Mouse (Mus musculus) neural tube, embryonic 15.5 days (tissue): Measurements from ENCODE around the gene Nkx2-3. TPM values are rescaled to one million over a fixed set of nuclear protein-coding genes. Genes with fewer than 3 reads are reported as not detected.

Experiments
- ATAC-seq: fragments of 200-750 bp; cut with Nextera tagmentation; 2 replicates; pipeline ENCODE4 v1.8.0; 2017; ENCODE audit warnings: mild to moderate bottlenecking, moderate TSS enrichment, moderate library complexity; ENCODE audit not compliant: low FRiP score
- H3K27ac ChIP-seq: fragments of 300-500 bp; sonication (generic); replicated peaks from 2 replicates; pipeline ENCODE4 v1.5.1; 2015; ENCODE audit warnings: mild to moderate bottlenecking, inconsistent platforms
- H3K27me3 ChIP-seq: fragments of 300-500 bp; sonication (generic); replicated peaks from 2 replicates; pipeline ENCODE4 v1.6.1; 2015; ENCODE audit warnings: inconsistent platforms
- H3K36me3 ChIP-seq: fragments of 300-500 bp; sonication (generic); 2 replicates; pipeline ENCODE4 v1.6.1; 2015; ENCODE audit warnings: inconsistent platforms
- H3K4me1 ChIP-seq: fragments of 300-500 bp; sonication (generic); 2 replicates; pipeline ENCODE4 v1.6.1; 2015; ENCODE audit warnings: inconsistent platforms
- H3K4me2 ChIP-seq: fragments of 300-500 bp; sonication (generic); 2 replicates; pipeline ENCODE4 v1.6.1; 2015; ENCODE audit warnings: inconsistent platforms, mild to moderate bottlenecking, moderate library complexity
- H3K4me3 ChIP-seq: fragments of 300-500 bp; sonication (generic); replicated peaks from 2 replicates; pipeline ENCODE4 v1.5.1; 2015; ENCODE audit warnings: mild to moderate bottlenecking, inconsistent platforms
- H3K9ac ChIP-seq: fragments of 300-500 bp; sonication (generic); replicated peaks from 2 replicates; pipeline ENCODE4 v1.6.1; 2015; ENCODE audit warnings: mild to moderate bottlenecking, inconsistent platforms
- H3K9me3 ChIP-seq: fragments of 300-500 bp; sonication (generic); replicated peaks from 2 replicates; pipeline ENCODE4 v1.6.1; 2016; ENCODE audit warnings: inconsistent platforms
- WGBS: fragments of 180-500 bp; shearing (Covaris S2); methylation state at CpG from one replicate; pipeline ENCODE4 v1.1.7; 2015; ENCODE audit warnings: mixed read lengths; 5-methylcytosine and 5-hydroxymethylcytosine counted together
- polyA plus RNA-seq: library from polyadenylated mRNA; unstranded; fragments of >200 nt; fragmentation: Nextera tagmentation; extraction: Ambion mirVana; gene quantifications from 2 replicates; pipeline ENCODE4 v1.2.1, GENCODE M21; 2015

The Nkx2-3 gene
- polyA plus RNA-seq, 1 experiment from 2014 or later, result not detected

GRCm38 (mm10) chr19:43606552-43607530, 5.3 kb upstream of the Nkx2-3 start:
- Histone ChIP-seq H3K27ac (no peak overlapping the region), H3K9me3 (no peaks in the 10 kb centered on the region), H3K36me3 (no peaks in the 10 kb centered on the region), H3K4me2 (no peak overlapping the region), H3K4me1 (no peaks in the 10 kb centered on the region), H3K27me3 (peaks cover 92% of the 10 kb centered on the region), H3K9ac (no peak overlapping the region), H3K4me3 (no peak overlapping the region; the same call in 1 of the 2 replicates)
- ATAC-seq, result no peak
- WGBS, result under 1% methylated on average over 40 of the region's 40 CpGs

DNA sequence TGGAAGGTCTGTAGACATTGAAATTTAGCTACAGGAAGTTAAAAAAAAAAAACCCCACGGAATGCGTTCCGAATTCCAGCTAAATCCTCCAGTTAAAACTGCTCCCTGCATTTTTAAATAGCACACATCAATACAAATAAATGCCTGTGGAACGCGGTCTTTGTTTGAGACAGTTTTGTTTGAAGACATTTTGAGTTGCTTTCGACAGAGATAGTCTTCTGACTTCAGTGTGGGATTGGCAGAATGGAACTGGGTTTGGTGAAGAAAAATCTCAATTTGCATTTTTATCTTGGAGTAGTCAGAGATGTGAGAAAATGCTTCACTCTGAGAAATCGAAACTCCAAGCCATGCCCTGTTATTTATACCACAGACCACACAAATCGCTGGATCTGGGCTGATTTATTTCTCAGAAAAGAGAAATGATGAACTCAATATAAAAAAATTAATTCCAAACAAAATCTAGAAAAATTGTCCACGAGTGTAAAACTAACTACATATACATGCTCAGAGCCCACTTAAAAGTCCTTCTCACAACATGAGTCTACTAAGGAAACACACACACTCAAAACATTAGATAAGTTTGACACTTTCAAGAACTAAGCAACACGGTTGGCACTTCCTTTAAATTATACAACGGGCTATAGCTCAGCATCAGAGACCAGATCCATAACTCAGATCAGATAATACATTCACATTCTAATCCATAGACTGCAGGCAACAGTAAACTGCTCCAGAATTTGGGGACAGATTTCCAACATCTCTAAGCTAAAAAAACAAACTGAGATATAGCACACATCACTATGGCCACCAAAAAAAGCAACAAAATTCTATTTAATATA, 4.1 kb upstream of the Nkx2-3 start:
- H3K4me1 ChIP-seq, result 0 out of 2 replicates have a peak, but pooled peaks cover 3% of the 10 kb centered on the region
- no peak overlapping the region for H3K4me3 ChIP-seq
- no peaks in the 10 kb centered on the region for H3K9me3 ChIP-seq
- peaks cover 92% of the 10 kb centered on the region for H3K27me3 ChIP-seq
- no peaks in the 10 kb centered on the region for H3K36me3 ChIP-seq
- no peak overlapping the region for H3K4me2 ChIP-seq
- no peak for ATAC-seq
- WGBS, result under 1% methylated on average over 11 of the region's 11 CpGs
- H3K9ac ChIP-seq, result no peak overlapping the region
- no peak overlapping the region for H3K27ac ChIP-seq

- 9% methylated on average over 8 of the region's 8 CpGs for WGBS
Observed at GRCm38 (mm10) chr19:43608711-43609457, 3.2 kb upstream of the Nkx2-3 start.

DNA sequence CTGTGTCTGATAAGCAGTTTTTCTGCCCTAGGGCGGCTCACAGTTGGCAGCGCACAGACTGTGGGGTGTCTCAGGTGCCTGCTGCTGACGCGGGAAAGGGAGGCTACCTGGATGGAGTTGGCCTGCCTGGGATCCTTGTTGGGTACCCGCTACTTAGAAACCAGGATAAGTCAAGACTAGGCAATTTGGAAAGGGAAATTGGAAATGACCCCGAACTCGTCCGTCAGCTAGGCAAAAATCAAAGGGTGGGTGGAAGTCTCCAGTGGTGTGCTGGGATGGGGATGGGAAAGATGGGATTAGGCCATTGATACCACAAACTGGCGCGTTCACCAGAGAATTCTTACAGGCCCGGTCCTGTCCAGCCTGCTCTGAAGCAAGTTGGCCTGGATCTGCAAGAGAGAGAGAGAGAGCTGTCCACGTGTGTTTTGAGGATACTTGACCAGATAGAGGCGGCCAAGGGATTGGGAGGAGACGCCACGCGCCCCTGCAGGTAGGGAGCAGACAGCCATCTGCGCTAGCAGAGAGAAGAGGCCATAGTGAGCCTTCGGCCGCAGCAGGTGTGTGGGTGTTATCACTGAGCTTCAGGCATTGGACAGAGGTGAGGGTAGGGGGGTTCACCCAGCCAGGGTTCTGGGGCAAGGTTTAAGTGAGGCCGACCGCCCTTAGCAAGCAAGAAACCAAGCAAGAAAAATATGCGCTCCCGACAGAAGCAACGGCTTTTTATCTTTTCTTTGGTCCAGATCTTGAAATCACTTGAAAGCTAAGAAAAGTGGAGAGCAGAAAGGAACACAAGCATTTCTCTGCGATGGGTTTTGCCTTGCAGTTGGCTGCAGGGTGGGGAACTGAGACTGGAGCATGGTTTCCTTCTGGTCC, 2.4 kb upstream of the Nkx2-3 start:
- Histone ChIP-seq H3K9me3 (no peaks in the 10 kb centered on the region), H3K27me3 (peaks cover 80% of the 10 kb centered on the region), H3K27ac (no peak overlapping the region), H3K4me1 (peaks cover 10% of the 10 kb centered on the region), H3K4me3 (no peak overlapping the region), H3K36me3 (no peaks in the 10 kb centered on the region), H3K4me2 (no peak overlapping the region), H3K9ac (no peak overlapping the region)
- no peak for ATAC-seq
- under 1% methylated on average over 25 of the region's 25 CpGs for WGBS

More at GRCm38 (mm10) chr19:43608711-43609457, 3.2 kb upstream of the Nkx2-3 start:
- no peak overlapping the region for H3K27ac ChIP-seq
- H3K27me3 ChIP-seq, result peaks cover 88% of the 10 kb centered on the region
- H3K4me1 ChIP-seq, result 0 out of 2 replicates have a peak, but pooled peaks cover 3% of the 10 kb centered on the region
- H3K9me3 ChIP-seq, result no peaks in the 10 kb centered on the region
- no peak overlapping the region for H3K4me2 ChIP-seq
- no peaks in the 10 kb centered on the region for H3K36me3 ChIP-seq
- H3K4me3 ChIP-seq, result no peak overlapping the region
- H3K9ac ChIP-seq, result no peak overlapping the region
- no peak for ATAC-seq

DNA sequence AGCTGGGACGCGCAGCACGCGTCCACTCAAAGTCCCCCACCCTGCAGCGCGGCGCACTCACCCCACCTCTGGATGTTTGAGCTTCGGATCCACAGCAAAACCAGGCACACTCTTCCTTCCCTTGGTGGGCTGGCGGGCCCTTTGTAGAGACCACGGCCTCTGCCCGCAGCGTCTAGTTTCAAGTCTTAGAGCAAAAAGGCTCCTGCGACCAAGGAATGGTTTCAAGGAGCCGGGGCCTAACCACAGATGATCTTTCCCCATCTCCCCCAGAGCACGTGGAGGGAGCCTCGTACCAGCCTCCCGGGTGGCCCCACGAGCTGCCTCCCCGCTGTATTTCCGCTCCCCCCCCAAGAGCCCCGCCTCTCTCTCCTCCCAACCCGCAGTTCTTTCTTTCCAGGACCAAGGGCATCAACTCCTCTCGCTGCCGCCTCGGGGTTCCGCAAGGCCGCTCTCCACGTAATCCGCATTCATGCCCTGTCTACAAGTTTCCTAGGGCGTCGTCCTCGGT, 1.7 kb upstream of the Nkx2-3 start:
- no peak overlapping the region for H3K4me2 ChIP-seq
- H3K4me1 ChIP-seq, result peaks cover 15% of the 10 kb centered on the region
- H3K36me3 ChIP-seq, result no peaks in the 10 kb centered on the region
- no peak overlapping the region for H3K4me3 ChIP-seq
- H3K9ac ChIP-seq, result no peak overlapping the region
- no peaks in the 10 kb centered on the region for H3K9me3 ChIP-seq
- no peak for ATAC-seq
- H3K27ac ChIP-seq, result no peak overlapping the region
- under 1% methylated on average over 32 of the region's 32 CpGs for WGBS
- H3K27me3 ChIP-seq, result peaks cover 76% of the 10 kb centered on the region

GRCm38 (mm10) chr19:43611110-43611509, 1.0 kb upstream of the Nkx2-3 start:
- Histone ChIP-seq H3K9ac (no peak overlapping the region), H3K4me2 (no peak overlapping the region), H3K4me3 (no peak overlapping the region), H3K36me3 (no peaks in the 10 kb centered on the region), H3K27ac (no peak overlapping the region), H3K27me3 (peaks cover 73% of the 10 kb centered on the region), H3K9me3 (no peaks in the 10 kb centered on the region), H3K4me1 (peaks cover 16% of the 10 kb centered on the region)
- WGBS, result 7% methylated on average over 8 of the region's 8 CpGs
- ATAC-seq, result no peak

GRCm38 (mm10) chr19:43611561-43611960, 564 bp upstream of the Nkx2-3 start:
- WGBS, result 3% methylated on average over 12 of the region's 12 CpGs
- peaks cover 73% of the 10 kb centered on the region for H3K27me3 ChIP-seq
- peaks cover 21% of the 10 kb centered on the region for H3K4me1 ChIP-seq
- no peak for ATAC-seq
- H3K9ac ChIP-seq, result no peak overlapping the region
- no peak overlapping the region for H3K4me3 ChIP-seq
- H3K27ac ChIP-seq, result no peak overlapping the region
- H3K4me2 ChIP-seq, result no peak overlapping the region
- H3K36me3 ChIP-seq, result no peaks in the 10 kb centered on the region
- H3K9me3 ChIP-seq, result no peaks in the 10 kb centered on the region

GRCm38 (mm10) chr19:43612501-43612971, 411 bp downstream of the Nkx2-3 start:
- WGBS, result under 1% methylated on average over 23 of the region's 23 CpGs
- Histone ChIP-seq H3K4me1 (peaks cover 24% of the 10 kb centered on the region), H3K4me3 (no peak overlapping the region; the same call in 1 of the 2 replicates), H3K4me2 (no peak overlapping the region), H3K27me3 (peaks cover 75% of the 10 kb centered on the region), H3K9me3 (no peaks in the 10 kb centered on the region), H3K36me3 (no peaks in the 10 kb centered on the region), H3K9ac (no peak overlapping the region), H3K27ac (no peak overlapping the region)
- ATAC-seq, result no peak

GRCm38 (mm10) chr19:43613293-43614130, 1.4 kb downstream of the Nkx2-3 start:
- Histone ChIP-seq H3K4me2 (no peak overlapping the region), H3K36me3 (no peaks in the 10 kb centered on the region), H3K27me3 (peaks cover 78% of the 10 kb centered on the region), H3K9me3 (no peaks in the 10 kb centered on the region), H3K4me1 (peaks cover 24% of the 10 kb centered on the region), H3K9ac (no peak overlapping the region), H3K4me3 (no peak overlapping the region; the same call in 1 of the 2 replicates), H3K27ac (no peak overlapping the region)
- 2% methylated on average over 26 of the region's 26 CpGs for WGBS
- no peak for ATAC-seq
